Mouse (Mus musculus): ENCODE data around the gene Fh1. TPM values are rescaled to one million over a fixed set of nuclear protein-coding genes. Genes with fewer than 3 reads are reported as not detected.

Gene Fh1
- polyA plus RNA-seq (2021; fragmentation: Nextera tagmentation), result 136 and 147 TPM in 2 replicates
- long read RNA-seq, experiment 1, transcript Fh1-201 (10 exons, 2,636 nt), result major isoform, 247 of 264 reads
- long read RNA-seq, experiment 1, partial matches to known transcripts, result 10 of 264 reads
- long read RNA-seq, experiment 1, other reads (novel, unspliced or antisense), result 6 of 264 reads
- long read RNA-seq, experiment 2, transcript Fh1-201 (10 exons, 2,636 nt), result major isoform, 676 of 690 reads
- long read RNA-seq, experiment 2, partial matches to known transcripts, result 4 of 690 reads
- long read RNA-seq, experiment 2, other reads (novel, unspliced or antisense), result 9 of 690 reads

GRCm38 (mm10) chr1:175625257-175625879 is at the start of gene Fh1:
TSS of gene Fh1 (minus strand) at chr1:175625635.

GRCm38 (mm10) chr1:175619814-175620431 is 5.5 kb downstream of the Fh1 start, which contains the start of gene Kmo:
TSS of gene Kmo (plus strand) at chr1:175620381.

Other genes starting within 250 kb of the Fh1 start
- gene Rgs7, start 133.1 kb downstream of the Fh1 start, polyA plus RNA-seq (2021; fragmentation: Nextera tagmentation), result 29.6 and 34.0 TPM in 2 replicates
- not detected in 2 replicates for gene Kmo, start 5.3 kb downstream of the Fh1 start, polyA plus RNA-seq (2021; fragmentation: Nextera tagmentation)
- gene Opn3, start 67.1 kb upstream of the Fh1 start, polyA plus RNA-seq (2021; fragmentation: Nextera tagmentation), result 2.0 and 2.5 TPM in 2 replicates
- gene Chml, start 67.3 kb upstream of the Fh1 start, polyA plus RNA-seq (2021; fragmentation: Nextera tagmentation), result 0.69 and 0.75 TPM in 2 replicates
- not detected in 2 replicates for gene Wdr64, start 73.0 kb upstream of the Fh1 start, polyA plus RNA-seq (2021; fragmentation: Nextera tagmentation)

Measured in layer of hippocampus, adult 6 months (tissue).